Mouse (Mus musculus): ENCODE measurements around the gene Brd7.

The Brd7 gene

DNA sequence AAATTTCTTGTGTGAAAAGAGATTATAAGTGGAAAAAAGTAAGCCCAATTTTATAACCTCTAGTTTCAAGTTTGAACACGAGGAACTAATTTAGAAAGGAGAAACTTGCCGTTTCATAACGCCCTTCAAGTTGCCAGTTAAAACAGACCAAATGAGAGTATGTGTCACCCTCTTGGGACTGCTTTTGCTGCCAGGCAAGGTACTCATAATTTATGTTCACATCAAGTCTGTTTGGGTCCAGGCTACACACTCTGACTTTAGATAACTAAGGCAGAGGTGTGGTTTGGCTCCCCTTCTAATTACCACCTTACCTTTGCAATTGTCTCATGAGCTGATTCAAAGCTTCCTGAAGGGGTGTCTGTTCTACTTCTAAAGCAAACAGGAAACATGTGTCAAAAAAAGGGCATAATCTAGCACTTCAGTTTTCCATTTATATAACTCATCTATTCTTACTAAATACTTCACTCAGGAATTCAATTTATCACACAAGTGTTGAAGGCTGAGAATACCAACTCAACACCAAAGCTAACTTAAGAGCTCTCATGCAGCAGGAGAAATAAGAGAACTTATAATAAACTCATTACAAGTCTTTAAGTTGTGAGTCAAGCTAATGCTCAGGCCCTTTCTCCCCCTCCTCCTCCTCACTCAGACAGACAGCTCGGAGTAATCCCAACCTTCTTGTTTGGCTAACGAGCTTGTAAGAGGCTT is 4.6 kb downstream of the Brd7 start:
- no peak for DNase-seq (ENCODE audit: low read depth, low spot score)

DNA sequence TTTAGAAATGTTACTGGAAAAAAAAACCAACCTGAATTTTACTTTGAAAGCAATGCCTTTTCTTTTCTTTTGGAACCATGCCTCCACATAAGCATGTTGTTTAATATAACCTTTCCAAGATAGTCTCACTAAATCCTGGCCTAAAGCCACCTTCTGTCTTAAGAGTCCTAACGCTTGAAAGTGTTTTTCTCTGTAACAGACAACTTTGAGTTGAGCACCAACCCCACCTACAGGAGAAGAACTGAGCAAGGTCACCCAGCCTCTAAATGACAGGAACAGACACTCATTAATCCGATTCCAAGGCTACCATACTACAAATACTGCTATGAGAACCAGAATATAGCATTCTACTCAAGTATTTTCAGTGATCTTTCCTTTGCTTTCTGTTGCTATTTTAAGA is 12.9 kb downstream of the Brd7 start:
- no peak for DNase-seq (ENCODE audit: low read depth, low spot score)

DNA sequence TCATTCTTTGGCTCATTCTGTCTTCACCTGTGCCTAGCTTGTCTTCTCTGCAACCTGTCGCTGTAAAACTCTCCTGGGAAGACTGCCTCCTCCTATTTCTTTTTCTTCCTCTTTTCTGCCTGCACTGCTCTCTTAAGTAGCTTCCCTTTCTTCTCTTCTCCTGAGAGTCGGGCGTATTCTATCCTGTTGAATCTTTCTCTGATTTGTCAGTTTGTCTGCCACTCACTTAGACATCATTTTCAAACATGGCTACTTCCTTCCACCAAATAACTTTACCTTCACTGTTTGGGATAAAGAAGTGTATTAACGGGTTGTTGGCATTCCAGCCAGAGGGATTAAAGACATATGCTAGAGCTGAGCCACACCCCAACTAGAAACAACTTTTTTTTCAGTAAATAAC is 20.0 kb downstream of the Brd7 start:
- DNase-seq (ENCODE audit: low read depth, low spot score): no peak

DNA sequence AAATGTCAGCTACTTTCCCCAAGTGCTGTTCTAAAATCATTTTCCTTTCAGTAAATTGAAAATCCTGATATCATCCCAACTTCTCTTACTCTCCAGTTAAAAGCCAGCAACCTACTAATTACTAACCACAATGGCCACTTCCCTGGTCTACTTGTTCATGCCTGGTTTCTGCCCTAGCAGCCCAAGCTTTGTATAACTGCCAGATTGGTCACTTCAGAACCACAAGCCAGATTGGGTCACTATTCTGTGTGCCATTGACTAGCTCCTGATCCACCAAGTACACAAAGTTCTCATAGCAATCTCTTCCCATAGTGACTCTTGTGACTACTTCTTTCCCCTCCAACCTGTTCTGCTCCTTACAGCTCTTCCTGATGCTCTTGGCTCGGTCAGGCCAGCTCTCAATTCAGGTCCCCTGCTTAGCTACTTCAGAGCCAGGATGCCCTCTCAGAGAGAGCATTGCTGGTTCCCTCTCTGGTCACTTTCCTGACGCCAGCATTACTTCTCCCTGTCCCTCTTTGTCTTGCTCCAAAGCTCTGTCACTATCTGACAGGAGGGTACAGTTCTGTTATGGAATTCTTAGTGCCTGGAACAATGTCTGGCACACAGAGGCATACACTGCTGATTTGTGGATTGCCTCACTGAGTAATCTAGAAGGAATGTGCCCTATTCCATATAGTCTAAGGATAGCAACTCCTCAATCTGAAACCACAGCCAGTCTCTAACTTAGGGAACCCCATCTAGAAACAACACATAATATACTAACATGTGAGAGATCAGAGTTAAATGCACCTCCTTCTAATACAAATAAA is 21.9 kb downstream of the Brd7 start:
- no peak for DNase-seq (ENCODE audit: low read depth, low spot score)

DNA sequence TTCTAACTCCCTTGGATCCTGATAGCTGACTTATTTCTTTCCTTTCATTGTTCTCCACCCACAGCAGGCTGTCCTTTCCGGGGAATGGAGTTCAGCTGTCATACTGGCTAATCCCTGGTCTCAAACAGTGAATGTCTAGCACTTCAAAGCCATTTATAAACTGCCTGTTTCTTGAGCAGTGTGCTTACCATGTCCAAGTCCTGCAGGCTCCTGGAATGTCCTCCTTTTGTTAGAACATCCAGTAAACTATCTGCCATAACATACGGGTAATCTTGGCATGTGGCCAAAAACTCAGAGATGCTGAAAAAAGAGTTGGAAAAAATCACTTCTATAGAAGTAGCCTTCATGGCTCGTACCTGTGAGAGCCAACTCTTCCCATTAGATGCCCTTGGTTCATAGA is 22.8 kb downstream of the Brd7 start:
- no peak for DNase-seq (ENCODE audit: low read depth, low spot score)

DNA sequence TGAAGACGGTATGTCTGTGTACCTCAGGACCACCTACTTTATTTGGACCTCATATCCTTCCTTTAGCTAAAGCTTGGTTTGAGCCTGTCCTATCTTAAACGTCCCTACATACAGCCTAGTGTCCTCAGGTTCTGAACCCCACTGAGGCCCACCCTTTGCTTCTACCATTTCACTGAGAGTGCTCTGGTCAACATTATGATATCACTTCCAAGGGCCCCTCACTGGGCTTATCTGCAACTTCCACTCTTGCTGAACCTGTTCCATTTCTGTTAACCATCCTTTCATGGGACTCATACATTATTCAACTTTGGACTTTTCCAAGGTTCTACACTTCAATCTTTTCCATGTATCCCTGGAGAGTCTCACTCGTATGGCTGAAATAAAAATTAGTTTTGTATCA is 27.0 kb downstream of the Brd7 start:
- no peak for DNase-seq (ENCODE audit: low read depth, low spot score)

DNA sequence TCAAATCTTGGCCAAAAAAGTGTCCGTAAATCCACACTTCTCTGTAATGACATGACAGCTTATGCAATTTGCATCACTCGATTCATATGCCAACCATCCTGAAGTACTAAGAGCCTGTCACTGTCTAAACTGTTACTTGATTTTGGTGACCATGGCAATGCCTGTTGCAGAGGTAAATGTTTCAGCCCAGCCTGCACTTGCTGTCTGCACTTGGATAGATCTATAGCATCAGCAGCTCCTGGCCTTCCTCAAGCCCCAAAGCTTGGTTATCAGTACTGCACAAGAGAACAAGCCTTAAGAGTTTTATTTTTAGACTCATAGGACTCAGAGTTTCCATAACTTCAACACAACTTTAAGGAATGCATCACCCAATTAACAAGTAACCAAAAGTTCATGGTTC is 27.6 kb downstream of the Brd7 start:
- no peak for DNase-seq (ENCODE audit: low read depth, low spot score)

DNA sequence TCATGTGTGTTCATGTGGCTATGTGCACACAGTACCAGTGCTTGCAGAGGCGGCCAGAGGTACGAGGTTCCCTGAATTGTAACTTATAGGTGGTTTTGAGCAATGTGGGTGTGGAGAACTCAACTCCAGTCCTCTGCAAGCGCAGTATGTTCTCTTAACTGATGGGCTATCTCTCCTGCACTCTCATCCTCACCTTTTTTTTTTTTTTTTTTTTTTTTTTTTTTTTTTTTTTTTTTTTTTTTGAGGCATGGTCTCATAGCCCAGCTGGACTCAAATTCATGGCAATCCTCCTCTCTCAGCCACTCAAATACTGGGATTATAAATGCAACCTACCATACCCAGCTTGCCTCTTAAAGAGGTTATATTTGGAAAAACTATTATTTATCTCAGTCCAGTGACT is 31.2 kb downstream of the Brd7 start:
- DNase-seq (ENCODE audit: low read depth, low spot score): no peak

DNA sequence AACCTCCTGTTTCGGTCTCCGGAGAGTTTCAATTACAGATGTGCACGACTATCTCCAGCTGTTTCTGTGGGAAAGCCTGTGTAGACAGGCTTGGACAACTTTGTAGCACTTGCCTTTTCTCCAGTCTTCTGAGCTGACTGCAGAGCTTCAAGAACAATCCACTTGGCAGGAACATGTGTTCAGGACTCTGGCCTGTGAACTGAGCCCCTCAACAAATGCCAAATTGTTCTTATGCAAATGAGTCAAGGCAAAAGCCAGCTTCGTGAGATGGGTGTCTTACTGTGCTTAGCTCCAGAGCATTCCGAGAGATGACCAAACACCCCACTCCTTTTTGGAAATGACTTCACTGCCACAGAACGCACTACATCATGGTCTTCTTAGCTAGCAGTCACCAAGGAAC is 33.3 kb downstream of the Brd7 start:
- DNase-seq (ENCODE audit: low read depth, low spot score): no peak

DNA sequence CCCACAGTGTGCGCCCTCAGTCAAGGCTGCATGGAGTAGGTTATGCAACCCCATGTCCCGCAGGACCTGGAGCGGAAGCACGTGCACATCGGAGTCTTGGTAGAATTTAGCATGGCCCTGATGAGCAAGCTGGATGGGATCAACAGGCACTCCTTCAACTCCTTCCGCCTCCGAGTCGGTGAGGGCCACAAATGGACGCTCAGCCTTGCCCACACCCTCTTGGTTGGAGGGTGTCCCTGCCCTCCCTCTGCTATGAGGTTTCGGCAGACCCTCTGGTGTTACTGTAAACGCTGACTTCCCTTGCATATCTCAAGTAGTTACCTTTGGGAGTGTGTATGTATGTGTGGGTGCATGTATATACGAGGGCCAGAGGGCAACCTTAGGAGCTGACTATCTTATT is 35.7 kb downstream of the Brd7 start:
- no peak for DNase-seq (ENCODE audit: low read depth, low spot score)

DNA sequence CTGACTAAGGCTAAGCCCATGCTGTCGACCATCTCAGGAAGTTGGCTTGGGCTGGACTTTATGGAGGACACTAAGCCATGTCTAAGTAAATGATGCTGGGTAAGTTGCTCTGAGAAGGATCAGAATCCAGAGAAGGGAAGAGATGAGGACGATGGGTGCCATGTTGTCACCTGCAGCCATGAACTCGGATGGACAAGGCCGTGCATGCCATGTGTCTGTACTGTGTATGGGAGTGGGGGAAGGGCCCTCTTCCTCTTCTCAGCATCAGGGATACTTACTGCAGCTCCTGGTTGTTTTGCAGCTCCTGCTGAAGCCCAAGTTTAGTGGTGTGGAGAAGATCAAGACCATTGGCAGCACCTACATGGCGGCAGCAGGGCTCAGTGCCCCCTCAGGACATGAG is 36.2 kb downstream of the Brd7 start:
- DNase-seq (ENCODE audit: low read depth, low spot score): no peak

DNA sequence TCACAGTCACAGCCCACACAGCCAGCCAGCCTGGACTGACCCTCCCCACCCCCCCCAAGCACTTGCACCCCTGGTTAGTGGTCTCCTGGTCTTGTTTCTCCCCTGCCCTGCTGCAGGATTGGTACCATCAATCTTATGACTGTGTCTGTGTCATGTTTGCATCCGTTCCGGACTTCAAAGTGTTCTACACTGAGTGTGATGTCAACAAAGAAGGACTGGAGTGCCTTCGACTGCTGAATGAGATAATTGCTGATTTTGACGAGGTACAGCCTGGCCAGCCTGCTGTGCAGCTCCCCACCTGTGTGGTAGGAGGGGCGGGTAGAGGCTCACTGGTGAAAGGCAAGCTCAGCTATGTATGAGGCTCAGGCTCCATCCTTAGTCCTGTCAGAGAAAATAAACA is 36.7 kb downstream of the Brd7 start:
- DNase-seq (ENCODE audit: low read depth, low spot score): no peak

DNA sequence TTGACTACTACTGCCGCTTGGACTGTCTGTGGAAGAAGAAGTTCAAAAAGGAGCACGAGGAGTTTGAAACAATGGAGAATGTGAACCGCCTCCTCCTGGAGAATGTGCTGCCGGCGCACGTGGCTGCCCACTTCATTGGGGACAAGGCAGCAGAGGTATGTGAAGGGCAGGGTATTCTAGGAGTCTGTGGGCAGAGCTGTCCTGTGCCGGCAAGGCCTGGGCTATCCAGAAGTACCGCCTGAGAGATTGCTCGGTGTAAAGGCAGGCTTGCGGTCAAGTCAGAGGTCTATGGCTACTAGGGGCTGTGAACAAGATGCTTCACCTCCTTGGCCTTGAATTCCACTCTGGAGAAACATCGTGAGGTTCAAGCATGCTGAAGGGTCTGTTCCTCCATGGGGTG is 37.2 kb downstream of the Brd7 start:
- DNase-seq (ENCODE audit: low read depth, low spot score): no peak

DNA sequence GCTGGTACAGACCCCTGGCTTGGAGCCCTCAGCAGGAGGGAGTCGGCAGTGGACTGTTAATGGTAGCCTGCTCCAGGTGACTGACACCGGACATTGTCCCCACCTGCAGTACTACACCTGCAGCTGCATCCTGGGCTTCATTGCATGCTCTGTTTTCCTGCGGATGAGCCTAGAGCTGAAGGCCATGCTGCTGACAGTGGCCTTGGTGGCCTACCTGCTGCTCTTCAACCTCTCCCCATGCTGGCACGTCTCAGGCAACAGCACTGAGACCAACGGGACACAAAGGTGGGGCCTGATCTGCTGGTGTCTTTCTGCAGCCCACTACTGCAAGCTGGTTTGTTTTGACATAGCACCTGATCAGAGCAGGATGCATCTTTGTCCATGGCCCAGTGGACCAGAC is 38.5 kb downstream of the Brd7 start:
- DNase-seq (ENCODE audit: low read depth, low spot score): no peak

DNA sequence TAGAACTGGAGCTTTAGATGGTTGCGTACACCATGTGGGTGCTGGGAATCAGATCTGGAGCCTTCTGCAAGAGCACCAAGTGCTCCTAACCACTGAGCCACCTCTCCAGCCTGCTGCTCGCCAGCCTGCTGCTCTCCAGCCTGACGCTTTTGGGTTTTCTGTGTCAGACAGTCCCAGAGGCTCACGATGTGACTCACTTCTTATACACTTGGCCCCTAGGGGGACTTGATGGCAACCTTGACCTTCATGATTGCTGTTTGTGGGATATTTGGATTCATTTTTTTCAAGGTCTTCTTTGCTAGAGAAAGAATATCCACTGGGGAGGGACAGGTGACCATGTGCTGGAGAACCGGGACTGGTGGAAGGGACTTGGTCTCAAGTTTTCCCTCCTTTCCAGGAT is 40.6 kb downstream of the Brd7 start:
- DNase-seq (ENCODE audit: low read depth, low spot score): no peak

DNA sequence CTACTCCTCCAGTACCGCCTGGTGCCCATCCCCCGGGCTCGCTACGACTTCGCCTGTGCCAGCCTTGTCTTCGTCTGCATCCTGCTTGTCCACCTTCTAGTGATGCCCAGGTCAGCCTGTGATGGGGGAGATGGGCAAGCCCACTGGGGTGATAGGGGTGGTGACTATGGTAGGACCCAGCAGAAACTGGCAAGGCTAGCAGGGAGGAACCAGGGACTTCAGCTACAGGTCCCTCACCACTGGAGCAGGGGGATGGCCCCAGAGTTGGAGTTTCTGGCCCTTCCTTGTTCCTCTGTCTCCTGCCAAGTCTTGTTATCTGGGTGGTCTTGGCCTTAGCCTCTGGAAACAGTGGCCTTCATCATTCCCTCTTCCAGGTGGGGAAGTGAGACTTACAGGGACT is 41.9 kb downstream of the Brd7 start:
- no peak for DNase-seq (ENCODE audit: low read depth, low spot score)

DNA sequence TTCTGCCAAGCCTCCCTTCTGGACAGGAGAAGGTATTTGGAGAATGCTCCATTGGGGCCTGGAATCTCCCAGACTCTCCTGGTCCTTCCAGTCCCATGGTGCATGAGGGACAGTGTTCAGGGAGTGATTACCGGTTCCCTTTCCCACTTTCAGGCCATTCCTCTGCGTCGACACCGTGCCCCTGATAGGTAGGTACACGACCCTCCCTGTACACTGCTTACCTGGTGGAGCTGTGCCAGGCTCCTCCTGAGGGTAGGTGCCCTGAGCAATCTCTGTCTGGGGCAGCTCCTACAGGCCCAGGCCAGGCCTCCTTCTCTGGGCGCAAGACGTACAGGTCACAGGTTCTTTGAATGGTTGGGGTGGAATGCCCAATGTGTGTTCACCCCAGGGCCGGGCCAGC is 43.8 kb downstream of the Brd7 start:
- no peak for DNase-seq (ENCODE audit: low read depth, low spot score)

DNA sequence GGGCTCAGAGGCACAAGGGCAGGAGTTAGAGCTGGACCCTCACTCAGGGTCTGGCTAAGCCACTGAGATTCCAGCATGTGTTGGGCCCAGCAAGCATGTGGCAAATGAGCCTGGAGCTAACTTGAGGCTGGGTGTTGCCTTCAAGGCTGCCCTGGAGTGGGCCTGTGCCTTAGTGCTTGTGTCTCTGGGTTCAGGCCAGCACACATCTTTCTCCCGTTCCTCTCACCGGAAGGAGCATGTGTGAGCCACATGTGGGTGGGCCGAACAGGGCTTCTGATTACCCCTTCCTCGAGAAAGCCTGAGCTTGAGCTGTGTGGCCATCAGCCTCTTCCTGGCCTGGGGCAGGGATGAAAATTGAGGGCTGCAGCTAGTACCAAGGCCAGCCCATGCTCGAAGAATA is 44.7 kb downstream of the Brd7 start:
- no peak for DNase-seq (ENCODE audit: low read depth, low spot score)

DNA sequence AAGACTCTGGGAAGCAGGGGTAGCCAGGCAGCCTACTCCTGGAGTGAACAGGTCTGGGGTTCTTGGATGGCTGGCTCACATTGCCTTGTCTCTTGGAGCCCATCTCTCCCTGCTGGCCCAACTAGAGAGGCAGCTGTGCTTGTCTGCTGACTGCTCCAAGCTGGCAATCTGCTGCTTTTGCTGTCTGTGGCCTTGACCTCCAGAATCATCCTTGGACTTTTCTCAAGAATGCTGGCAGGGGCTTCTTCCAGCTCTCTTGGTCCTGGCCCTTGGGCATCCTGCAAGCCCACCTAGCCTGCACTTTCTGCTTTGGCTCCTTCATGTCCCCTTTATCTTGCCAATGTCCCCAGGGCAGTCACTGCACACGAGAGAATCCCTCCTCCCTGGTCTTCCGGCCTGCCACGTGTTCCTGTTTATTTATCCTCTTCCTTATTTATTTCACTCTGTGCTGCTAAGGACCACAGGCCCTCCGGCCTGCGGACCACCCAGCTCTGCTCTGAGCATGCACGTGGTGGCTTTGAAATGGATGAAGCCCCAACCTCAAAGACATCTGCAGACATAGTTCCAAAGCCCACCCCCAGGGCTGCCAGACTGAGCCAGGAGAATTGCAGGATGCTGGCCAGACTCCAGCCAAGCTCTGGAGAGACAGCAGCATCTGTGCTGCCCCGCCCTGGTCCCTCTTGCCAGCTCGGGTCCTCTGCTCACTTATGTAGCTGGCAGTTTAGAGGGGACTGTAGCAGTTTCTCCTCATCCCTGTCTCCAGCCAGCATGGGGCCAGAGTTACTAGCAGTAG is 45.7 kb downstream of the Brd7 start:
- DNase-seq (ENCODE audit: low read depth, low spot score): no peak

DNA sequence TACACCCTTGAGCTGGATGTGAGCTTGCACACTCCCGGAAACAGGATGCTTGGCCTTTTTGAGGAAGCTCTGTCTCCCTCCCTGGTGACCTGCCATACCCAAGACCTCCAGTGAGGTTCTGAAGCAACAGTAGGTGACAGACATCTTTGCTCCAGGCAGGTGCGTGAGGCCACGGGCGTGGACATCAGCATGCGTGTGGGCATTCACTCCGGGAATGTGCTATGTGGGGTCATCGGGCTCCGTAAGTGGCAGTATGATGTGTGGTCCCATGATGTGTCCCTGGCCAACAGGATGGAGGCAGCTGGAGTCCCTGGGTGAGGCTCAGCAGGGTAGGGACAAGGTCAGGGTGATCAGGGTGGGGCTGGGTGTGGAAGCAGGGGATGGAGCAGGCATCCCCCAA is 46.7 kb downstream of the Brd7 start:
- DNase-seq (ENCODE audit: low read depth, low spot score): no peak

DNA sequence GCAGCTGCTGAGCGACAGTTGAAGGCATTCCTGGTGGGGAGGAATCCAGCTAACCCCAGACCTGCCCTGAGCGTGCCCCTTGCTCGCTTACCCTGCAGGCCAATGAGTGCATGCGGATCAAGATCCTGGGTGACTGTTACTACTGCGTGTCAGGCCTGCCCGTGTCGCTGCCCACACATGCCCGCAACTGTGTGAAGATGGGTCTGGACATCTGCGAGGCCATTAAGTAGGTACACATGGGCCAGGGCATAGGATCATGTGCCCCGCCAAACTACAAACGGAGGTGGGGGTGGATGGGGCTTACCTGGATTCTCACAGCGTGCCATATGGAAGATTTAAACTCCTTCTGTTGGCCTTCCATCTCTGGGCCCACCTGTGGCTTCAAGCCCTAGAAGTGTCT is 48.0 kb downstream of the Brd7 start:
- no peak for DNase-seq (ENCODE audit: low read depth, low spot score)

DNA sequence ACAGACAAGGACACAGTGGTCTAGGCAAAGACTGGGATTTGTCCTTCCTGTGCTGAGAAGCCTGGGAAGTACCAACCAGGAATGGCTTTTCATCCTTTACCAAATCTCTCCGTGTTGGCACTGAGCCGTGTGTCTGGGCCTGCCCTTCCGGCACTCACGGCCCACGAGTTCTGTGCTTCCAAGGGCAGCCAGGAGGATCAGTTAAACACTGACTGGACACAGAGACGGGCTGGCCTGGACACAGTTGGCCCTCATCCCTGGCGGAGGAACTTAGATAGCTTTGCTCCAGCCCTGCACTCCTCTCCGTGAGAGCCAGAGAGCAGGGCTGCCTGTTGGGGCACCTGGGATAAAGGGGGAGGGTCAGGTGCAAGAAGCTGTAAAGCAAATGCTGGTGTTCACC is 49.0 kb downstream of the Brd7 start:
- DNase-seq (ENCODE audit: low read depth, low spot score): no peak

DNA sequence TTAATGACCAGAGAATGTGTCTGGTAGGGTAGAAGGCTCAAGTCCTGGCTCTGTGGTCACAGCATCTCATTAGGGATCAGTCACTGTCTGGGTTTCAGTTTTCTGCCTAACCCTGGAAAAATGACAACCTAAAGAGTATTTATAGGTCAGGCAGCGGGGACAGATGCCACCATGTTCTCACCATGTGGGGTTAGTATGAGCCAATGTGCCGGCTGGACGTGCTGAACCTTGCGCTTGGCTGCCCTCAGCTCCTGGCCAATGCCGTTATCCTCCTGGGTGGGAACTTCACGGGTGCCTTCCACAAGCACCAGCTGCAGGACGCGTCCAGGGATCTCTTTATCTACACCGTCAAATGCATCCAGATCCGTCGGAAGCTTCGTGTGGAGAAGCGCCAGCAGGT is 51.7 kb downstream of the Brd7 start:
- DNase-seq (ENCODE audit: low read depth, low spot score): no peak
